Mouse (Mus musculus): ENCODE data around the gene Slc29a1. TPM values are rescaled to one million over a fixed set of nuclear protein-coding genes. Genes with fewer than 3 reads are reported as not detected.

Slc29a1 gene
- total and polyA plus RNA-seq, 2 experiments from 2014 or later, result 68.3 to 84.4 TPM

DNA sequence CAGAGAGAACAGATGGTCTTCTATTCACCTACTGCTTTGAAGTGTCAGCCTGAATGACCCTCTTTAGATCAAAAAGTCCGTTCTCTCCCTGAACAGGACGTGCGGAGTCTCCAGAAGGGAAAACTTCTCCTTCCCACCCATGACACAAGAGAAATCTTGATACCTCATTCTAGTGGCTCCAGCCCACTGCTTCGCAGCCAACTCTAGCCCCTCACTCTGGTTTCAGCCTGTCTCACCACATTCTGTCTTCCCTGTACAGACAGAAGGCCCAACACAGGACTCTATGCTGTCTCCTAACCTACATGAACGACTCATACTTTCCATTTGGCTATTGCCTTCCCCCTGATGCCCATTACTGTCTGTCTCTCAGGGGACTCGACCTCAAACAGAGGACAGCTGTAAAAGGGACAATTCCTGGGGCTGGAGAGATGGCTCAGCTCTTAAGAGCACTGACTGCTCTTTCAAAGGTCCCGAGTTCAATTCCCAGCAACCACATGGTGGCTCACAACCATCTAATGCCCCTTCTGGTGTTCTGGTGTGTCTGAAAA is 48.1 kb downstream of the Slc29a1 start:
- no peak for DNase-seq
- no peak for TF ChIP-seq CTCF (IDR thresholded peaks at IDR 0.05; ENCODE audit: low read depth)
- peaks cover 7% of the 10 kb centered on the region for H3K36me3 ChIP-seq (ENCODE audit: insufficient read depth)

DNA sequence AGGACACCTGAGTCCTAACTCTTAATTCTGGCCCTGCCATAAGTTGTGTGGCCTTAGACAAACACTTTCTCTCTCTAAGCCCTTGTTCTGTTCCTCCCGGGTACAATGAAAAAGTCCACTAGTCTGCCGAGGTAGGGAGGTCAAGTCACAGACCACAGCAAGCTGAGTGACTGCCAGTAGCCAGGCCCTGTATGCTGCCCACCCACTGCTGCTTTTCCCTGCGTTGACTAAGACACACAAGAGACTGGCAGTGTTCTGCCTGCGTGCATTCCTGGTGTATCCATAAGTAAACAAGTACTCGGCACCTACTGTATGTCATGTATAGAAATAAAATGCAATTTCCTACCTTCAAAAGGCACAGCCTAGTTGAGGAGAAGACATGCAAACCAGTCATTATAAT is 49.2 kb downstream of the Slc29a1 start:
- Histone ChIP-seq H3K4me3 (ENCODE audit: low read depth, low read length) (peak overlapping the region; percentile 88; the same call in 1 of the 2 replicates), H3K9me3 (ENCODE audit: low read length) (no peaks in the 10 kb centered on the region), H3K4me1 (ENCODE audit: insufficient read depth) (peaks cover 8% of the 10 kb centered on the region), H3K4me2 (ENCODE audit: low read depth) (peak overlapping the region; percentile 55), H3K9ac (peak overlapping the region; percentile 97), H3K27me3 (ENCODE audit: insufficient read depth, low read length) (no peaks in the 10 kb centered on the region), H3K27ac (ENCODE audit: low read depth, low read length) (peak overlapping the region; percentile 93; the same call in 1 of the 2 replicates), H3K36me3 (ENCODE audit: insufficient read depth) (peaks cover 17% of the 10 kb centered on the region)
- ATAC-seq, result no peak
- TF ChIP-seq CTCF (IDR thresholded peaks at IDR 0.05; ENCODE audit: low read depth), result no peak
- WGBS, result 32% methylated on average over 5 of the region's 5 CpGs
- DNase-seq, result no peak

More for the DNA sequence above, 48.1 kb downstream of the Slc29a1 start:
- no peak overlapping the region for H3K9ac ChIP-seq
- 47% methylated on average over 7 of the region's 7 CpGs for WGBS
- no peaks in the 10 kb centered on the region for H3K9me3 ChIP-seq (ENCODE audit: low read length)
- H3K4me2 ChIP-seq (ENCODE audit: low read depth), result no peak overlapping the region
- peaks cover 12% of the 10 kb centered on the region for H3K4me1 ChIP-seq (ENCODE audit: insufficient read depth)
- no peak overlapping the region for H3K27ac ChIP-seq (ENCODE audit: low read depth, low read length)
- no peaks in the 10 kb centered on the region for H3K27me3 ChIP-seq (ENCODE audit: insufficient read depth, low read length)
- H3K4me3 ChIP-seq (ENCODE audit: low read depth, low read length), result no peak overlapping the region
- ATAC-seq, result no peak

DNA sequence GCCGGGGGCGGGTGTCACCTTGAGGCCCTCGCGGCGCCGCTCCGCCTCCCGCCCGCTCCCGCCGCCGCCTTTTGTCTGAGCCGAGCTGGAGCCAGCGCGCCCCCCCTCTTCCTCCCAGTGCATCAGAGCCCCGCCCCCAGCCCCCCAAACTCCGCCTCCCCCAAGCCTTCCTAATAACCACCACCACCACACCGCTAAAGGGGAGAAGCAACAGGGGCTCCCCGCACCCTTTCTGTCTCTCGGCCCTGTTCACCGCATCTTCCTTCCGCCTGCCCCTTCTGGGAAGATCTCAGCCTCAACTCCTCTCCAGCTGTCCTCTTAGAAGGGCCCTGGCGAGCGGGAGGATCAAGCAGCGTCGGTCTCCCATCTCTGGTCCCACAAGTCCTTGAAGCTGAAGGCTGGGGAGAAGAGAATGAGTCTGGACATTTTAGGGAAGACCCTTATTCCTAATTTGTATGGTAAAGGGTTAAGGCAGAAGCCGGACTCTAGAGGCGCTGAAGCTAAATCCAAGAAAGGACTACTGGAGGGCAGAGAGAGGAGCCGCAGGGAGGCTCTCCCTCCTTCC is 49.7 kb downstream of the Slc29a1 start, which contains the start of gene Tmem151b:
TSS of gene Tmem151b (minus strand) at position 61 of the 565 bp plus-strand sequence.
- peak; percentile 68 for ATAC-seq
- under 1% methylated on average over 21 of the region's 29 CpGs for WGBS

DNA sequence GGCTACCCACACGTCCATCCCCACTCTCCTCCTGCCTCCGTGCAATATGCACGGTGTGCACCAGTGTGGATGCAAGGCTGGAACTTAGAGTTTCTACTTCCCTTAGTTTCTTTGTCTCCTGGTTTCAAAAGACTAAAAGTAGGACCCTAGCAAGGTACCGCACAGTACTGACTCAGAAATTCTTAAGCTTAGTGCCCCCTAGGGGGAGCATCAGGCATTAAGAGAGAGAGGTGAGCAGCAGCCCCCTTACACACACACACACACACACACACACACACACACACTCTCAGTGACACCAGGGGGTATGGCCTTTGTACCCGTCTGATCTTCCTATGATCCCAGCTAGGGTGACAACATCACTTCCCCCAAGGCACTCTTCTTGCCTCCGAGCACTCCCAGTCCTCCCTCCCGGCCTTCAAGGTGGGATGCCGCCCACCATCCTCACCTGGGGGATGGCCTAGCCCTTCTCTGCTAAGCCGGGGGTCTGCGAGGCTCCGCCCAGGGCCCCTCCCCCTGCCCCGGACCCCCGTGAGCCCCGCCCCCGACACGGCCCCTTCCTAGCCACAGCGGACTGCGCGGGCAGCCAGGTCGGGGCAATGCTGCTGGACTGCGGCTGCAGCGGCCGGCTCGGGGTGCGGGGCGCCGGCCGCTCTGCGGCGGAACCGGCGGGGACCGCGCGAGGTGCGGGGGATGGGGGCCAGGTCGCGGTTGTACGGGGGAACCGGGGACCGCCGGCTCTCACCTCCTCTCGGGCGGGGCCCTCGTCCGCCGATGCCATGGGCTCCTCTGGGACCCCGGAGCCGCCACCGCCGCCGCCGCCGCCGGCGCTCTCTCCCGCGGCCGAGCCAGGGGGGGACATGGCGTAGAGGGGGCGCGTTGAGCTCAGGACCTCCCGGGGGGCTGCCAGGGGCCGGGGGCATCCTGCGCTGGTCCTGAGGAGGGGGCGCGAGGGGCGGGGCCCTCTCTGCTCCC is 50.6 kb downstream of the Slc29a1 start:
- TF ChIP-seq CTCF (IDR thresholded peaks at IDR 0.05; ENCODE audit: low read depth), result peak; percentile 75
- peaks cover 11% of the 10 kb centered on the region for H3K4me1 ChIP-seq (ENCODE audit: insufficient read depth)

More for the DNA sequence above, 49.7 kb downstream of the Slc29a1 start, which contains the start of gene Tmem151b:
- Histone ChIP-seq H3K4me2 (ENCODE audit: low read depth) (peak within 1 kb of the TSS; percentile 55), H3K4me1 (ENCODE audit: insufficient read depth) (peaks cover 11% of the 10 kb centered on the region), H3K4me3 (ENCODE audit: low read depth, low read length) (peak within 1 kb of the TSS; percentile 88), H3K9ac (peak within 1 kb of the TSS; percentile 97), H3K27me3 (ENCODE audit: insufficient read depth, low read length) (no peaks in the 10 kb centered on the region), H3K9me3 (ENCODE audit: low read length) (no peaks in the 10 kb centered on the region), H3K27ac (ENCODE audit: low read depth, low read length) (peak within 1 kb of the TSS; percentile 93), H3K36me3 (ENCODE audit: insufficient read depth) (peaks cover 22% of the 10 kb centered on the region)
- DNase-seq, result peak; percentile 82
- 0 out of 2 replicates have a peak, but pooled peaks have one; percentile 13 for TF ChIP-seq CTCF (IDR thresholded peaks at IDR 0.05; ENCODE audit: low read depth)

GRCm38 (mm10) chr17:45547461-45548190 is 51.8 kb downstream of the Slc29a1 start:
- H3K27me3 ChIP-seq (ENCODE audit: insufficient read depth, low read length), result no peaks in the 10 kb centered on the region
- peak overlapping the region; percentile 88 for H3K4me3 ChIP-seq (ENCODE audit: low read depth, low read length)
- peak overlapping the region; percentile 55 for H3K4me2 ChIP-seq (ENCODE audit: low read depth)
- 79% methylated on average over 5 of the region's 5 CpGs for WGBS
- peak overlapping the region; percentile 35 for H3K9ac ChIP-seq
- no peak for DNase-seq
- H3K36me3 ChIP-seq (ENCODE audit: insufficient read depth), result peaks cover 28% of the 10 kb centered on the region
- H3K4me1 ChIP-seq (ENCODE audit: insufficient read depth), result peaks cover 11% of the 10 kb centered on the region
- peak; percentile 33 for TF ChIP-seq CTCF (IDR thresholded peaks at IDR 0.05; ENCODE audit: low read depth)
- H3K9me3 ChIP-seq (ENCODE audit: low read length), result no peaks in the 10 kb centered on the region
- no peak overlapping the region for H3K27ac ChIP-seq (ENCODE audit: low read depth, low read length)
- ATAC-seq, result no peak

More for the DNA sequence above, 50.6 kb downstream of the Slc29a1 start:
- H3K27ac ChIP-seq (ENCODE audit: low read depth, low read length), result peak overlapping the region; percentile 93
- H3K27me3 ChIP-seq (ENCODE audit: insufficient read depth, low read length), result no peaks in the 10 kb centered on the region
- peak overlapping the region; percentile 97 for H3K9ac ChIP-seq
- H3K9me3 ChIP-seq (ENCODE audit: low read length), result no peaks in the 10 kb centered on the region
- H3K4me2 ChIP-seq (ENCODE audit: low read depth), result peak overlapping the region; percentile 55
- WGBS, result 5% methylated on average over 35 of the region's 68 CpGs
- DNase-seq, result peak; percentile 88
- H3K4me3 ChIP-seq (ENCODE audit: low read depth, low read length), result peak overlapping the region; percentile 88
- H3K36me3 ChIP-seq (ENCODE audit: insufficient read depth), result peaks cover 28% of the 10 kb centered on the region
- peak; percentile 85 for ATAC-seq

- peak overlapping the region; percentile 55 for H3K4me2 ChIP-seq (ENCODE audit: low read depth)
- no peak overlapping the region for H3K4me3 ChIP-seq (ENCODE audit: low read depth, low read length)
- peaks cover 11% of the 10 kb centered on the region for H3K4me1 ChIP-seq (ENCODE audit: insufficient read depth)
- DNase-seq (no peak), ATAC-seq (no peak)
- H3K27ac ChIP-seq (ENCODE audit: low read depth, low read length), result no peak overlapping the region
- H3K9ac ChIP-seq, result no peak overlapping the region
- no peak for TF ChIP-seq CTCF (IDR thresholded peaks at IDR 0.05; ENCODE audit: low read depth)
- H3K9me3 ChIP-seq (ENCODE audit: low read length), result no peaks in the 10 kb centered on the region
- WGBS, result 71% methylated on average over 16 of the region's 16 CpGs
- H3K36me3 ChIP-seq (ENCODE audit: insufficient read depth), result peaks cover 28% of the 10 kb centered on the region
- H3K27me3 ChIP-seq (ENCODE audit: insufficient read depth, low read length), result no peaks in the 10 kb centered on the region
These were observed 52.5 kb downstream of the Slc29a1 start for GRCm38 (mm10) chr17:45546941-45547340.
